Comparison of ENCODE assay signal across 35 mouse cellular contexts in the genomic region with DNA sequence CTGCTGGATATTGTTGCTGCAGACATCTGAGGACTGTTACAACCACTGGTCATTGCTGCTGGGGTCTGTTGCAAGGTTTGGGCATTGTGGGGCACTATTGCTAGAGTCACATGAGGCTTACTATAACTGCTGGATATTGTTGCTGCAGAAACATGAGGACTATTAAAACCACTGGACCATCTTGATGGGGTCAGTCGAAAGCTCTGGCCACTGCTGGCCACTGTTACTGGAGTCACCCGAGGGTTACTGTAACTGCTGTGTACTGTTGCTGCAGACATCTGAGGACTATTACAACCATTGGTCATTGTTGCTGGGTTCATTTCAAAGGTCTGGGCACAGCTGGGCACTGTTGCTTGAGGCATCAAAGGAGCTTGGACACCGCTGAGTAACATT. TPM values are rescaled to one million over a fixed set of nuclear protein-coding genes. Genes with fewer than 3 reads are reported as not detected.
"Had no signal": no experiment of that assay in that cellular context is flagged by ENCODE, and none has a peak within 500 bp of the region (broad histone marks: within the 10 kb centered on the region; RNA-seq: fewer than 3 reads in every experiment).

No protein-coding gene starts in this region.

RNA-seq across cellular contexts. Expression of a gene that starts 9.7 kb away (rescaled TPM):
- total RNA-seq: heart, postnatal 4 days; layer of hippocampus, adult 18-20 months; layer of hippocampus, adult 2 months; layer of hippocampus, postnatal 10 days; layer of hippocampus, postnatal 14 days; layer of hippocampus, postnatal 25 days; layer of hippocampus, postnatal 36 days; left cerebral cortex, adult 18-20 months; left cerebral cortex, adult 2 months had no signal
- polyA plus RNA-seq: heart, embryonic 10.5 days; heart, embryonic 12.5 days; hindbrain, embryonic 10.5 days; hindbrain, embryonic 11.5 days; hindbrain, embryonic 12.5 days; hindbrain, embryonic 13.5 days; hindbrain, embryonic 14.5 days; hindbrain, embryonic 15.5 days; hindbrain, postnatal 0 days had no signal

RNA-seq across cellular contexts. Expression of a gene that starts 54.6 kb away (rescaled TPM):
- total RNA-seq: heart, adult 8-10 months; heart, postnatal 10 days; heart, postnatal 14 days; heart, postnatal 36 days; heart, postnatal 4 days; hematopoietic stem cell, adult 5-6 weeks; hindbrain, postnatal 0 days; layer of hippocampus, adult 18-20 months; layer of hippocampus, adult 2 months; layer of hippocampus, postnatal 10 days; layer of hippocampus, postnatal 14 days; layer of hippocampus, postnatal 25 days; layer of hippocampus, postnatal 36 days; left cerebral cortex, adult 18-20 months; left cerebral cortex, adult 2 months; left cerebral cortex, adult 8-10 months had no signal
- polyA plus RNA-seq: heart, embryonic 10.5 days; heart, embryonic 11.5 days; heart, embryonic 12.5 days; heart, embryonic 13.5 days; heart, embryonic 14.5 days; heart, embryonic 15.5 days; heart, embryonic 16.5 days; heart, postnatal 0 days; hindbrain, embryonic 10.5 days; hindbrain, embryonic 11.5 days; hindbrain, embryonic 12.5 days; hindbrain, embryonic 13.5 days; hindbrain, embryonic 14.5 days; hindbrain, embryonic 15.5 days; hindbrain, embryonic 16.5 days; hindbrain, postnatal 0 days; intestine, embryonic 14.5 days; intestine, embryonic 15.5 days; intestine, embryonic 16.5 days; intestine, postnatal 0 days had no signal
